ENCODE assay signal across 31 mouse cellular contexts in genomic region chr16:10281890-10282289, GRCm38 (mm10). TPM values are rescaled to one million over a fixed set of nuclear protein-coding genes. Genes with fewer than 3 reads are reported as not detected.
"Had no signal": no experiment of that assay in that cellular context is flagged by ENCODE, and none has a peak within 500 bp of the region (broad histone marks: within the 10 kb centered on the region; RNA-seq: fewer than 3 reads in every experiment).

No protein-coding gene starts in this region.

- DNase-seq: left cerebral cortex, postnatal 4 days; liver; liver, embryonic 13.5 days; liver, postnatal 0 days; lung, adult 18-20 months; lung, adult 2 months; lung, embryonic 14.5 days; lung, postnatal 10 days; lung, postnatal 14 days; lung, postnatal 4 days; midbrain, embryonic 14.5 days had no signal

- H3K4me2 ChIP-seq: limb, embryonic 12.5 days; limb, embryonic 13.5 days; limb, embryonic 15.5 days; liver, embryonic 11.5 days; liver, embryonic 12.5 days; liver, embryonic 13.5 days; liver, embryonic 15.5 days; lung, embryonic 14.5 days; lung, embryonic 15.5 days; midbrain, embryonic 11.5 days; midbrain, embryonic 12.5 days; midbrain, embryonic 13.5 days; midbrain, embryonic 15.5 days; neural tube, embryonic 12.5 days had no signal

- H3K27me3 ChIP-seq: limb, embryonic 13.5 days; limb, embryonic 15.5 days; liver, embryonic 12.5 days; liver, embryonic 13.5 days; liver, embryonic 15.5 days; lung, embryonic 15.5 days; midbrain, embryonic 12.5 days; midbrain, embryonic 13.5 days; midbrain, embryonic 15.5 days; neural tube, embryonic 12.5 days had no signal

- ATAC-seq: liver, embryonic 12.5 days; liver, postnatal 0 days; lung, postnatal 0 days; midbrain, embryonic 13.5 days; midbrain, embryonic 15.5 days; midbrain, embryonic 16.5 days had no signal

- H3K4me3 ChIP-seq: limb, embryonic 10.5 days; limb, embryonic 12.5 days; limb, embryonic 13.5 days; limb, embryonic 15.5 days; liver, embryonic 12.5 days; liver, embryonic 13.5 days; liver, embryonic 15.5 days; lung, embryonic 15.5 days; megakaryocyte, embryonic 14.5 days; midbrain, embryonic 10.5 days; midbrain, embryonic 12.5 days; midbrain, embryonic 13.5 days; midbrain, embryonic 15.5 days; neural tube, embryonic 12.5 days had no signal

- H3K36me3 ChIP-seq: limb, embryonic 10.5 days; limb, embryonic 13.5 days; liver, embryonic 12.5 days; liver, embryonic 13.5 days; liver, embryonic 15.5 days; midbrain, embryonic 10.5 days; midbrain, embryonic 12.5 days; midbrain, embryonic 13.5 days; midbrain, embryonic 15.5 days; neural tube, embryonic 12.5 days had no signal

RNA-seq across cellular contexts. Expression of gene Emp2, which starts 31.9 kb away (rescaled TPM):
- total RNA-seq: megakaryocyte progenitor cell, adult 5-6 weeks; megakaryocyte-erythroid progenitor cell, adult 5-6 weeks; monocyte, adult 5-6 weeks had no signal
